Mouse (Mus musculus) kidney, adult 2 months (tissue): ENCODE measurements at regions not wholly inside any gene's neighbourhood (a gene's known extent, or its start where the extent isn't known, plus 50 kb on each side); places are given as distances from the start of the nearest gene placed in this dataset.
A peak's percentile ranks its signal among the peaks of the same experiment; 100 is the strongest.
"Not testable (repeated sequence)": the region's sequence is repeated elsewhere in the genome, so short reads cannot be mapped to it uniquely, and the experiment has no call there.

ENCODE experiments used
- DNase-seq: peaks from one replicate; pipeline ENCODE4 v3.0.0; 2021
- H3K27ac ChIP-seq: fragments of 200-500 bp; 2 replicates; pipeline ENCODE4 v1.5.1; 2012; ENCODE audit warnings: low read depth, low read length, control low read depth, inconsistent platforms; ENCODE audit not compliant: insufficient read depth
- H3K27me3 ChIP-seq: fragments of 200-500 bp; replicated peaks from 2 replicates; pipeline ENCODE4 v1.6.1; 2012; ENCODE audit warnings: mild to moderate bottlenecking, moderate library complexity, low read length, inconsistent platforms; ENCODE audit not compliant: control insufficient read depth, insufficient read depth
- H3K36me3 ChIP-seq: fragments of 200-500 bp; 2 replicates; pipeline ENCODE4 v1.6.1; 2012; ENCODE audit warnings: mild to moderate bottlenecking, moderate library complexity, low read length, inconsistent platforms; ENCODE audit not compliant: control insufficient read depth, insufficient read depth
- H3K4me1 ChIP-seq: fragments of 200-500 bp; 2 replicates; pipeline ENCODE4 v1.6.1; 2011; ENCODE audit warnings: low read length; ENCODE audit not compliant: control insufficient read depth, insufficient read depth
- H3K4me3 ChIP-seq: fragments of 200-500 bp; 2 replicates; pipeline ENCODE4 v1.5.1; 2011; ENCODE audit warnings: mild to moderate bottlenecking, low read depth, low read length, control low read depth; ENCODE audit not compliant: insufficient read depth
- CTCF ChIP-seq: fragments of 200-500 bp; conservative IDR thresholded peaks from 2 replicates; pipeline ENCODE4 v1.5.1; 2011; ENCODE audit warnings: low read depth, mild to moderate bottlenecking, control low read depth, low read length, moderate library complexity, mixed read lengths; ENCODE audit not compliant: insufficient read depth, insufficient read length
- POLR2A ChIP-seq: fragments of 200-500 bp; IDR thresholded peaks from one replicate; pipeline ENCODE4 v1.6.1; 2011; ENCODE audit warnings: low read depth, low read length, control low read depth
- WGBS: fragments of 180-500 bp; shearing (Covaris S2); methylation state at CpG from one replicate; pipeline ENCODE4 v1.1.7; 2018; 5-methylcytosine and 5-hydroxymethylcytosine counted together

DNA sequence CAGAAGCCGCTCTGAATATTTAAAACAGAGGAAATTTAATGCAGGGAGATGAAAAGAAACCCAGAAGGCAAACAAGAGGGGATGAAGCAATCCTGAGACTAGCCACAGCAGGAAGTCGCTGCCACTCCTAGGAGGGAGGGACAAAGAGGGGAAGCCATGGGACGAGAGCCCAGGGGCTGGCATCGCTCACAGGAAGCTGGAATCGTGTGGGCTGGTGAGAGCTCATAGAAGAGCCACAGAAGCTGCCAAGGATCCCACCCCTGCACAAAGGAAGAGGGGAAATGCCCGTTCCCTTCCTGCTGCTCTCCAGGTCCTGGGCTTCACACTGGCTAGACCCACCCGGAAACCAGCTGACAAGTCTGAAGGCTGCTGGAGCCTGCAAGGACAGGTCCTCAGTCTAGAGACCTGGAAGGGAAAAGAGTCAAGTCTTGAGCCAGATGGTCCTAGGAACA is 101.4 kb upstream of the Klf3 start:
- TF ChIP-seq CTCF (no peak), POLR2A (no peak)
- no peak overlapping the region for H3K4me3 ChIP-seq
- WGBS = 37% methylated on average over 7 of the region's 7 CpGs

DNA sequence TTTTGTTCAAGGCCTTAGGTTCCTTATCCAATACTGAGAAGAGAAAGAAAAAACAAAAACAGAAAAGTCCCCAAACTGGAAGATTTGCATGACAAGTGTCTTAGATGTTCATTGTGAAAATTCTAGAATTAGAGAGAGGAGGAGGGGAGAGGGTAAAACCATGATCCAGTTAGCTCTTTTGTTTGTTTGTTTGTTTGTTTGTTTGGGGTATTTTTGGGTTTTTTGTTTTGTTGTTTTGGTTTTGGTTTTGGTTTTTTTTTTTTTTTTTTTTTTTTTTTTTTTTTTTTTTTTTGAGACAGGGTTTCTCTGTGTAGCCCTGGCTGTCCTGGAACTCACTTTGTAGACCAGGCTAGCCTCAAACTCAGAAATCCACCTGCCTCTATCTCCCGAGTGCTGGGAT is 100.8 kb upstream of the Klf3 start:
- not testable (repeated sequence) for H3K4me3 ChIP-seq, H3K4me1 ChIP-seq, H3K27me3 ChIP-seq, DNase-seq, H3K36me3 ChIP-seq
- WGBS = 92% methylated on average over 1 of the region's 1 CpGs
- H3K27ac ChIP-seq = peak overlapping the region; percentile 51

More for the DNA sequence above, 101.4 kb upstream of the Klf3 start:
- no peaks in the 10 kb centered on the region for H3K36me3 ChIP-seq
- 0 out of 2 replicates have a peak, but pooled peaks cover 4% of the 10 kb centered on the region for H3K4me1 ChIP-seq
- no peaks in the 10 kb centered on the region for H3K27me3 ChIP-seq
- H3K27ac ChIP-seq = peak overlapping the region; percentile 51
- peak; percentile 76 for DNase-seq

DNA sequence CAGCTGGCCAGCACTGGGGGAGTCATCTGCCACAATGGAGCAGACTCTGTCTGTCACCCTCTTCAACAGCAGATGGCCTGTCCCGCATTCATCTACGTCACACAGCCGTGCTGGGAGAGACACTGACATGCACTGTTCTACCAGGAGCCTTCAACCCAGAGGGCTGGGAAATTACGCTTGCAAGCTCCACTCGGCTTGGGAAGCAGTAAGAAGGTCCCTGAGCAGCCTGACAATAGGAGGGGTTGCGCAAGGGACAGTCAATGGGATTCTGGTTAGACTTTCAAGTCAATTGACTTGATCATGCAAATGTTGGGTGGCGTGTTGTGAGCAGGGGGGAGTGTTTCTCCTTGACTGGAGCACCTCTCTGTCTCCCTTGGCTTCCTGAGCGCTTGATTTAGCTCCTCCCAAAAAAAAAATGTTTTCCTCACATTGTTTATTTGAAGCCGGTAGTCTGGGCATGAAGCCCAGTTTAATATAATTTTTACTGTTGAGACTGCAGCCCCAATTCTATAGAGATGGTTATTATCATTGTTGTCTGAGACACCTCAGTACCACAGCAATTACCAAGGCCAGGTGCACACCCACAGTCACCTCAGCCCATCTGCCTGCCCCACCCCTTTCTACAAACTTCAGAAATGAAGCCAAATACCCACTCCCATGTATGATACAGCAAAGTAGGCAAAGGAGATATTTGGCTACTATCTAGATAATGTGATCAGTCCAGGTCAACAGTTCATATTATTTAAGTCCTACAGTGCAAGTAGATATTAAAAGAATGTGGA is 99.9 kb upstream of the Klf3 start:
- Histone ChIP-seq H3K27me3 (no peaks in the 10 kb centered on the region), H3K27ac (peak overlapping the region; percentile 92), H3K4me1 (0 out of 2 replicates have a peak, but pooled peaks cover 4% of the 10 kb centered on the region), H3K36me3 (no peaks in the 10 kb centered on the region), H3K4me3 (no peak overlapping the region)
- DNase-seq = peak; percentile 84
- 60% methylated on average over 9 of the region's 9 CpGs for WGBS
- TF ChIP-seq POLR2A (no peak), CTCF (no peak)

DNA sequence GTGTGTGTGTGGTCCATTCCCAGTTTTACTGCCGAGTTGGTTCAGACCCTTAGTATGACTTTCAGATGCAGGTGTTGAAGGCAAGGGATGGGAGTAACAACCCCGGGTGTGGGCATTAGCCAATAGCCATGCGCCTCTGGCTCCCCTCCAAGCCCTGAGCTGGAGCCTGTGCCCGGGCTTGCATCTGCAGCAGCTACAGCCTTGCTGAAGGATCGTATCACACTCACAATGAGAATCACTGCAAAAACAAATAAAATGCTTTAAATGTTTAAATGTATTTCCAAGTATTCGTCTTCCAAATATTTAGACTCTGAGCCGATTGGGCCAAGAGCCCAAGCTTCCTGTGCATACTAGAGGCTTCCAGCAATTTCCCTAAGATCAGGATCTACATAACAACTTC is 99.0 kb upstream of the Klf3 start:
- peak; percentile 61 for DNase-seq
- Histone ChIP-seq H3K27me3 (no peaks in the 10 kb centered on the region), H3K4me1 (0 out of 2 replicates have a peak, but pooled peaks cover 4% of the 10 kb centered on the region), H3K27ac (peak overlapping the region; percentile 76; the same call in 1 of the 2 replicates), H3K36me3 (no peaks in the 10 kb centered on the region), H3K4me3 (no peak overlapping the region)
- no peak for TF ChIP-seq POLR2A
- 37% methylated on average over 7 of the region's 7 CpGs for WGBS

DNA sequence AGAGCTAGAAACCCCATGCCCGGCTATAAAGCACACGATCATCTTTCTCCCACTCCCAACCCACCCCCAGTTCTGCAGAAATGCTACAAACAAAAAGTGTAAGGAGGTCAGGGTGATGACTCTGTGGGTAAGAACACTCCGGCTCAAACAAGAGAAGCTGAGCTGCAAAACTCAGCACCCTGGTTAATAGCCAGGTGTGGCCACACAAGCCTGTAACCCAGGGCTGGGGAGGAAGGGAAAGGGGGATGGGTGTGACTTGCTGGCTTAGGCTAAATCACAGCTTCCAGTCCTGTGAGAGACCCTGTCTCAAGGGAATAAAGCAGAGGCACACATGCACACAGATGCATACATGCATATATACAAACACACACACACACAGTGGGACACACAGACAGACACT is 96.6 kb upstream of the Klf3 start:
- no peak for DNase-seq
- WGBS = 66% methylated on average over 3 of the region's 3 CpGs
- no peak for TF ChIP-seq POLR2A
- TF ChIP-seq CTCF = no peak
- Histone ChIP-seq H3K4me3 (no peak overlapping the region), H3K27ac (no peak overlapping the region), H3K4me1 (0 out of 2 replicates have a peak, but pooled peaks cover 4% of the 10 kb centered on the region), H3K27me3 (no peaks in the 10 kb centered on the region), H3K36me3 (no peaks in the 10 kb centered on the region)

DNA sequence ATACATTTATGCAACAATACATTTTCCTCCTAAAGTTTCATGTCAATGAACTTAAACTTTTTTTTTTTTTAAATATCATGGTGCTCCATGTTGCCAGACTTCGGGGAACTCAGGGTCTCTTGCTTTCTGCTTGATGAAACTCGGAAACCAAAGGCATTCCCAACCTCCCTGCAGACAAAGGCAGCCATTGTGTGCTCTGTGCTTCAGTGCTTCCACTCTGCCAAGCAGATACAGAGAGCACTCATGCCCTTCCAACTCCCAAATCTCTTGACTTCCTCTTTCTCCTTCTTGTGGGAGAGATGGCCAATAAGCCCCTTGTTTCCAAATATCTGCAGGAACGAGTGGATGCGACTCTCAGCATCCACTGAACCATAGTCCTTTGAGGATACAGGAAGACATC is 94.0 kb upstream of the Klf3 start:
- H3K4me3 ChIP-seq = no peak overlapping the region
- H3K27ac ChIP-seq = no peak overlapping the region
- DNase-seq = no peak
- H3K36me3 ChIP-seq = no peaks in the 10 kb centered on the region
- no peak for TF ChIP-seq POLR2A
- no peak for TF ChIP-seq CTCF
- H3K27me3 ChIP-seq = no peaks in the 10 kb centered on the region
- H3K4me1 ChIP-seq = 0 out of 2 replicates have a peak, but pooled peaks cover under 1% of the 10 kb centered on the region
- WGBS = 78% methylated on average over 4 of the region's 4 CpGs

DNA sequence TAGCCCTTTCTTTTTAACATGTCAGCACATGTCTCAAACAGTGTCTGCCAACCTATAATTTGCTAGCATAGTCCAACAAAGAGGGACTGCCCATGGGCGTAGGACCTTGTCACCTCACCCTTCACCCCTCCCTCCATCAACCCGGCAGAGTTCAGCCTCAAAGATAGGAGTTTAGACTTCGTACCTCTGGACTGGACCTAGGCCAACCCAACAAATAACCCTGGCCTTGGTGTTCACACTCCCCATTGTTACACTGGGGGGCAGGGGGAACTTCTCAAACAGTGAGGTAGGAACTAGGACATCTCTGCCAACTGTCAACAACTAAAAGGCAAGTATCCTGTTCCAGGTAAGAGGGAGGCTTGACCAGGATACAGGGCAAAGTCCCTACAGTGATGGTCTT is 93.0 kb upstream of the Klf3 start:
- DNase-seq = peak; percentile 28
- Histone ChIP-seq H3K4me3 (no peak overlapping the region), H3K27me3 (no peaks in the 10 kb centered on the region), H3K36me3 (no peaks in the 10 kb centered on the region), H3K27ac (no peak overlapping the region), H3K4me1 (no peaks in the 10 kb centered on the region)
- TF ChIP-seq POLR2A = no peak
- TF ChIP-seq CTCF = no peak
- WGBS = 48% methylated on average over 3 of the region's 3 CpGs
